Mouse (Mus musculus): ENCODE measurements at regions not wholly inside any gene's neighbourhood (a gene's known extent, or its start where the extent isn't known, plus 50 kb on each side); places are given as distances from the start of the nearest gene placed in this dataset.

DNA sequence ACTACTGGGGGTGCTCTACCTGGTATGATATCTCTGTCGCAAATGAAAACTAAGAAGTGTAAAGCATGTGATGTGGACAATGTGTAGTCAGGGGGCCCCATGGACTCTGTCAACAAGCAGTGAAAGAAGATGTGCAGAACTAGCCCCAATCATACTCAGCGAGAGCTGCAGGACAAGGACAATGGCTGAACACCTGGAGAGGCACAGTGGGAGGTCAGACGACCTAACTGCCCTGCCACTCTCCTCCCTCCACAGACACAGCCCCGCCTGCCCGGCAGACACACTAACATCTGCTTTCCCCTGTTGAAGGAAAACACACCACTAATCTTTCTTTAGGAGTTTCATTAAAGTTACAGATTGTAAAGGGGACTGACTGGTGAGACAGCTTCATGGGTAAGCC is 675.1 kb downstream of the Epm2a start:
- no peak for TF ChIP-seq POLR2A (IDR thresholded peaks at IDR 0.05; ENCODE audit: control insufficient read depth, low read depth, low read length)
- no peak for TF ChIP-seq CTCF (IDR thresholded peaks at IDR 0.05; ENCODE audit: control insufficient read depth, insufficient read depth, insufficient replicate concordance, low read depth, low read length)

Measured in testis, adult 2 months (tissue).